Mouse (Mus musculus): Measurements from ENCODE around the gene Mbd4. TPM values are rescaled to one million over a fixed set of nuclear protein-coding genes. Genes with fewer than 3 reads are reported as not detected.

The Mbd4 gene
- polyA plus RNA-seq, 1 experiment from 2014 or later = 22.5 TPM

- no peak overlapping the region for H3K4me3 ChIP-seq (ENCODE audit: low read depth, low read length)
- no peak overlapping the region for H3K4me2 ChIP-seq (ENCODE audit: low read depth, low read length)
- no peak for DNase-seq (ENCODE audit: low spot score)
- no peaks in the 10 kb centered on the region for H3K9me3 ChIP-seq (replicated peaks; ENCODE audit: control insufficient read depth, low read length)
- no peak for ATAC-seq (replicated peaks; ENCODE audit: insufficient number of reproducible peaks, low FRiP score, low TSS enrichment, low read depth)
- H3K27me3 ChIP-seq (ENCODE audit: control insufficient read depth, insufficient read depth, low read length) = no peaks in the 10 kb centered on the region
- H3K9ac ChIP-seq (replicated peaks; ENCODE audit: low read length) = no peak overlapping the region
- 82% methylated on average over 8 of the region's 8 CpGs for WGBS
- H3K36me3 ChIP-seq (replicated peaks; ENCODE audit: control insufficient read depth, insufficient read depth, low read depth, low read length) = peaks cover 3% of the 10 kb centered on the region; the same call in 1 of the 2 replicates
- no peaks in the 10 kb centered on the region for H3K4me1 ChIP-seq (ENCODE audit: control insufficient read depth, insufficient read depth, low read length)
- no peak overlapping the region for H3K27ac ChIP-seq (replicated peaks; ENCODE audit: low read depth, low read length)
These were observed 38.4 kb upstream of the Mbd4 start for GRCm38 (mm10) chr6:115891497-115892061.

GRCm38 (mm10) chr6:115891061-115891460 is 37.9 kb upstream of the Mbd4 start:
- ATAC-seq (replicated peaks; ENCODE audit: insufficient number of reproducible peaks, low FRiP score, low TSS enrichment, low read depth) (no peak), DNase-seq (ENCODE audit: low spot score) (no peak)
- Histone ChIP-seq H3K36me3 (replicated peaks; ENCODE audit: control insufficient read depth, insufficient read depth, low read depth, low read length) (peaks cover 3% of the 10 kb centered on the region; the same call in 1 of the 2 replicates), H3K27me3 (ENCODE audit: control insufficient read depth, insufficient read depth, low read length) (no peaks in the 10 kb centered on the region), H3K27ac (replicated peaks; ENCODE audit: low read depth, low read length) (no peak overlapping the region), H3K9me3 (replicated peaks; ENCODE audit: control insufficient read depth, low read length) (no peaks in the 10 kb centered on the region), H3K9ac (replicated peaks; ENCODE audit: low read length) (no peak overlapping the region), H3K4me2 (ENCODE audit: low read depth, low read length) (no peak overlapping the region), H3K4me3 (ENCODE audit: low read depth, low read length) (no peak overlapping the region), H3K4me1 (ENCODE audit: control insufficient read depth, insufficient read depth, low read length) (no peaks in the 10 kb centered on the region)
- WGBS = 64% methylated on average over 6 of the region's 6 CpGs

DNA sequence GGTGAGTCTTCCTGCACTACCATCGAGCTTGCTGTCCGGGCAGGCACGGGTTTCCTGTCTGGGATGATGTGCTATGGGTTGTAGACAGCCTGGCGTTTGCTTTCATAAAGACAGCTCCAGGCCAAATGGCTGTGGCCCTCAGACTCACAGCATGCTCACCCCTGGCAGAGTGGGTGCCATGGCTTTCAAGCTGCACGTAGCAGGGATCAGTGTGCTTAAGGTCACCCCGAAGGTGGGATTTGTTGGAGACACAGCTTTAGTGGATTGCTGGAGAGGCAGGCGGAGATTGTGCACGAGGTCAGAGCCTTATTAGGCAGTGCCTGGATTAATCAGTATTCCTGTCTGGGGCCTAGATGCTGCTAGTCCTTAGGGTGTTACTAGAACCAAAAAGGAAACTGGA is 37.4 kb upstream of the Mbd4 start:
- H3K36me3 ChIP-seq (replicated peaks; ENCODE audit: control insufficient read depth, insufficient read depth, low read depth, low read length) = peaks cover 3% of the 10 kb centered on the region; the same call in 1 of the 2 replicates
- no peak overlapping the region for H3K4me2 ChIP-seq (ENCODE audit: low read depth, low read length)
- 80% methylated on average over 8 of the region's 8 CpGs for WGBS
- no peak for DNase-seq (ENCODE audit: low spot score)
- no peak overlapping the region for H3K27ac ChIP-seq (replicated peaks; ENCODE audit: low read depth, low read length)
- no peak overlapping the region for H3K9ac ChIP-seq (replicated peaks; ENCODE audit: low read length)
- ATAC-seq (replicated peaks; ENCODE audit: insufficient number of reproducible peaks, low FRiP score, low TSS enrichment, low read depth) = no peak
- H3K4me3 ChIP-seq (ENCODE audit: low read depth, low read length) = no peak overlapping the region
- no peaks in the 10 kb centered on the region for H3K4me1 ChIP-seq (ENCODE audit: control insufficient read depth, insufficient read depth, low read length)
- H3K9me3 ChIP-seq (replicated peaks; ENCODE audit: control insufficient read depth, low read length) = no peaks in the 10 kb centered on the region
- no peaks in the 10 kb centered on the region for H3K27me3 ChIP-seq (ENCODE audit: control insufficient read depth, insufficient read depth, low read length)

DNA sequence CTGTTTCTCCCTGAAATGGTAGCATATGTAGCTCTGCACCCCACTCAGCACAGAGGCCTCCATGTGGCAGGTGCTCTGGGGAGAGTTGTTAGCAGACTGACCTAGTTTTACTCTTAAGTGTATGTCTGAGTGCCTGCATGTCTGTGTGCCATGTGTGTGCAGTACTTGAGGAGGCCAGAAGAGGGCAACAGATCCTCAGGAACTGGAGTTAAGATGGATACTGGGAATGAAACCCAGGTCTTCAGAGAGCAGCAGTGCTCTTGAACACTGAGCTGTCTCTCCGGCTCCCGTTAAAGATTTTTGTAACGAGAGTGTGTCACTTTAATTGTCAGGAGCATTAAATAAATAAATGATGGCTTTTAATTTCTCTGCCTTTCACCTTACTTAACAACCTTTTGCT is 35.1 kb upstream of the Mbd4 start:
- WGBS = 91% methylated on average over 3 of the region's 3 CpGs
- no peak overlapping the region for H3K9ac ChIP-seq (replicated peaks; ENCODE audit: low read length)
- no peaks in the 10 kb centered on the region for H3K4me1 ChIP-seq (ENCODE audit: control insufficient read depth, insufficient read depth, low read length)
- H3K36me3 ChIP-seq (replicated peaks; ENCODE audit: control insufficient read depth, insufficient read depth, low read depth, low read length) = peaks cover 3% of the 10 kb centered on the region; the same call in 1 of the 2 replicates
- no peak overlapping the region for H3K27ac ChIP-seq (replicated peaks; ENCODE audit: low read depth, low read length)
- no peak for ATAC-seq (replicated peaks; ENCODE audit: insufficient number of reproducible peaks, low FRiP score, low TSS enrichment, low read depth)
- no peak for DNase-seq (ENCODE audit: low spot score)
- H3K27me3 ChIP-seq (ENCODE audit: control insufficient read depth, insufficient read depth, low read length) = no peaks in the 10 kb centered on the region
- no peak overlapping the region for H3K4me3 ChIP-seq (ENCODE audit: low read depth, low read length)
- no peaks in the 10 kb centered on the region for H3K9me3 ChIP-seq (replicated peaks; ENCODE audit: control insufficient read depth, low read length)
- H3K4me2 ChIP-seq (ENCODE audit: low read depth, low read length) = no peak overlapping the region

GRCm38 (mm10) chr6:115886894-115887293 is 33.7 kb upstream of the Mbd4 start:
- WGBS = 67% methylated on average over 4 of the region's 4 CpGs
- no peak for ATAC-seq (replicated peaks; ENCODE audit: insufficient number of reproducible peaks, low FRiP score, low TSS enrichment, low read depth)

DNA sequence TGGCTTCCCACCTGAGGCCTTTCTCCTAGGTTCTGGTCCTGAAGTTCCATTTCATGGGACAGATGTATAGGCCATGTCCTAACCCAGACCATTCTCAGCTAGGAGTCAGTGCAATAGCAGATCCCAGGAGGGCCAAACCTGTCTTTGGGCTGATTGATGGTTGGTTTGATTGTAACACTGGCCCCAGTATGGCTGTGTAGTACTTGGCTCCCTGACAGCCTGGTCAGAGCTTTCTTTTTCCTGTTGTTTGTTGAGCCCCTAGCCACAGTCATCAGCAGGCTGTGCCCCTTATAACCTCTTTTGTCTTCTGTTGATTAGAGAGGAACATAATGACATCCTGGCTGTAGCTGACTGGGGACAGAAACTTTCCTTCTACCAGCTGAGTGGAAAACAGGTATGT is 30.8 kb upstream of the Mbd4 start:
- no peak overlapping the region for H3K9ac ChIP-seq (replicated peaks; ENCODE audit: low read length)
- DNase-seq (ENCODE audit: low spot score) (no peak), ATAC-seq (replicated peaks; ENCODE audit: insufficient number of reproducible peaks, low FRiP score, low TSS enrichment, low read depth) (no peak)
- no peak overlapping the region for H3K27ac ChIP-seq (replicated peaks; ENCODE audit: low read depth, low read length)
- peaks cover 3% of the 10 kb centered on the region; the same call in 1 of the 2 replicates for H3K36me3 ChIP-seq (replicated peaks; ENCODE audit: control insufficient read depth, insufficient read depth, low read depth, low read length)
- no peaks in the 10 kb centered on the region for H3K27me3 ChIP-seq (ENCODE audit: control insufficient read depth, insufficient read depth, low read length)
- H3K4me1 ChIP-seq (ENCODE audit: control insufficient read depth, insufficient read depth, low read length) = no peaks in the 10 kb centered on the region
- H3K9me3 ChIP-seq (replicated peaks; ENCODE audit: control insufficient read depth, low read length) = no peaks in the 10 kb centered on the region
- no peak overlapping the region for H3K4me3 ChIP-seq (ENCODE audit: low read depth, low read length)
- H3K4me2 ChIP-seq (ENCODE audit: low read depth, low read length) = no peak overlapping the region

More at GRCm38 (mm10) chr6:115886894-115887293, 33.7 kb upstream of the Mbd4 start:
- H3K4me3 ChIP-seq (ENCODE audit: low read depth, low read length) = no peak overlapping the region
- H3K4me2 ChIP-seq (ENCODE audit: low read depth, low read length) = no peak overlapping the region
- DNase-seq (ENCODE audit: low spot score) = no peak
- H3K36me3 ChIP-seq (replicated peaks; ENCODE audit: control insufficient read depth, insufficient read depth, low read depth, low read length) = peaks cover 3% of the 10 kb centered on the region; the same call in 1 of the 2 replicates
- no peaks in the 10 kb centered on the region for H3K9me3 ChIP-seq (replicated peaks; ENCODE audit: control insufficient read depth, low read length)
- H3K27me3 ChIP-seq (ENCODE audit: control insufficient read depth, insufficient read depth, low read length) = no peaks in the 10 kb centered on the region
- no peak overlapping the region for H3K27ac ChIP-seq (replicated peaks; ENCODE audit: low read depth, low read length)
- H3K4me1 ChIP-seq (ENCODE audit: control insufficient read depth, insufficient read depth, low read length) = no peaks in the 10 kb centered on the region
- no peak overlapping the region for H3K9ac ChIP-seq (replicated peaks; ENCODE audit: low read length)

DNA sequence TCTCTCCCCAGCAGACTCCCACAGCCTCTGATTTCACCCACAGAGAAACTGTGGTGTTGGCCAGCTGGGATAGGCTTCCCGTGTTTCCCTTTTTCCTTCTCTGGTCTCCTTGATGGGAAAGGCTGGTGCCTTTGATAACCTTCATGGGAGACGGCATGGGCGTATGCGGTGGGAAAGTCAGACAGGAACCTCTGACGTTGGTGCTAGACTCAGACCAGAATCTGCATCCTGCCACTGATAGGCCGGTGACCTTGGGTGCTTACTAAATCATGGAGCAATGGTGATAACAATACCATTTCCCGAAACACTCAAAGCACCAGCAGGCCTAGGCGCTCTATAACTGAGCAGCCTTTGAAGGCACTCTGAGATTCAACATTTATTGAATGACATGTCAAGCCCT is 27.6 kb upstream of the Mbd4 start:
- no peak for ATAC-seq (replicated peaks; ENCODE audit: insufficient number of reproducible peaks, low FRiP score, low TSS enrichment, low read depth)
- H3K9me3 ChIP-seq (replicated peaks; ENCODE audit: control insufficient read depth, low read length) = no peaks in the 10 kb centered on the region
- 90% methylated on average over 8 of the region's 8 CpGs for WGBS

DNA sequence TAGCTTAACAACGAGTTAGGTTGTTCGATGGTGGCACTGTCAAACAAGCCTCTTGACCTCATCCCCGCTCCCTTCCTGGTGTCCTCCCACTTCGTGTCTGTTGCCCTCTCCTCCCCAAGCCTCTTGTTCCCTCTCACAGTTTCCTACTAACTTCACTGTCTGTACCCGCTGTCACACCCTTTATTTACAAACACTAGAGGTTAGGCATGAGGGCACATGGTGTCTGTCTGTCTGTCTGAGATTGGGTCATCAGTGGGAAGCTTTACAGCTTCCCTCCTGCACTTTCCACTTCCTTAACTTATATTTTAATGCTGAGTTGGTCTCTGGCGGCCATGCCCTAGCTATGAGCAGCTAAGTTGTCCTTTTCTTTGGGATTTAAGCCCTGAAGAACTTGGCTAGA is 26.6 kb upstream of the Mbd4 start:
- H3K4me1 ChIP-seq (ENCODE audit: control insufficient read depth, insufficient read depth, low read length) = no peaks in the 10 kb centered on the region
- no peaks in the 10 kb centered on the region for H3K9me3 ChIP-seq (replicated peaks; ENCODE audit: control insufficient read depth, low read length)
- DNase-seq (ENCODE audit: low spot score) = no peak
- H3K4me2 ChIP-seq (ENCODE audit: low read depth, low read length) = no peak overlapping the region
- ATAC-seq (replicated peaks; ENCODE audit: insufficient number of reproducible peaks, low FRiP score, low TSS enrichment, low read depth) = no peak
- H3K4me3 ChIP-seq (ENCODE audit: low read depth, low read length) = no peak overlapping the region
- no peaks in the 10 kb centered on the region for H3K27me3 ChIP-seq (ENCODE audit: control insufficient read depth, insufficient read depth, low read length)
- no peaks in the 10 kb centered on the region for H3K36me3 ChIP-seq (replicated peaks; ENCODE audit: control insufficient read depth, insufficient read depth, low read depth, low read length)
- 87% methylated on average over 6 of the region's 6 CpGs for WGBS
- no peak overlapping the region for H3K27ac ChIP-seq (replicated peaks; ENCODE audit: low read depth, low read length)
- H3K9ac ChIP-seq (replicated peaks; ENCODE audit: low read length) = no peak overlapping the region

More for the DNA sequence above, 27.6 kb upstream of the Mbd4 start:
- Histone ChIP-seq H3K36me3 (replicated peaks; ENCODE audit: control insufficient read depth, insufficient read depth, low read depth, low read length) (no peaks in the 10 kb centered on the region), H3K27me3 (ENCODE audit: control insufficient read depth, insufficient read depth, low read length) (no peaks in the 10 kb centered on the region), H3K4me3 (ENCODE audit: low read depth, low read length) (no peak overlapping the region), H3K9ac (replicated peaks; ENCODE audit: low read length) (no peak overlapping the region), H3K4me1 (ENCODE audit: control insufficient read depth, insufficient read depth, low read length) (no peaks in the 10 kb centered on the region), H3K27ac (replicated peaks; ENCODE audit: low read depth, low read length) (no peak overlapping the region), H3K4me2 (ENCODE audit: low read depth, low read length) (no peak overlapping the region)
- DNase-seq (ENCODE audit: low spot score) = no peak

Measured in embryonic facial prominence, embryonic 11.5 days (tissue).